Mouse (Mus musculus) adrenal gland, postnatal 4 days (tissue): Measurements from ENCODE around the gene Phtf2. TPM values are rescaled to one million over a fixed set of nuclear protein-coding genes. Genes with fewer than 3 reads are reported as not detected.

Source experiments
- DNase-seq, 2 experiments: peaks; one replicate each; pipeline ENCODE4 v3.0.0; 2021 to 2022; ENCODE audit warnings: low spot score in 2 of 2, mixed read lengths in 2 of 2
- long read RNA-seq, 2 experiments: library from polyadenylated mRNA; stranded (forward); transcript quantifications; one replicate each; pipeline ENCODE4 v2.0.0; 2021
- total RNA-seq, 2 experiments: library from RNA; stranded (reverse); gene quantifications; 2 replicates each; pipeline ENCODE4 v1.2.3; 2021

Phtf2 gene
- 10 to 100 TPM; 13.9 to 14.6 TPM for total RNA-seq
- long read RNA-seq, experiment 1, full-length matches to known transcripts = 2 of 4 reads
- long read RNA-seq, experiment 1, partial matches to known transcripts = 1 of 4 reads
- long read RNA-seq, experiment 1, other reads (novel, unspliced or antisense) = 1 of 4 reads
- long read RNA-seq, experiment 2, full-length matches to known transcripts = 6 of 16 reads
- long read RNA-seq, experiment 2, partial matches to known transcripts = 2 of 16 reads
- long read RNA-seq, experiment 2, other reads (novel, unspliced or antisense) = 8 of 16 reads

DNA sequence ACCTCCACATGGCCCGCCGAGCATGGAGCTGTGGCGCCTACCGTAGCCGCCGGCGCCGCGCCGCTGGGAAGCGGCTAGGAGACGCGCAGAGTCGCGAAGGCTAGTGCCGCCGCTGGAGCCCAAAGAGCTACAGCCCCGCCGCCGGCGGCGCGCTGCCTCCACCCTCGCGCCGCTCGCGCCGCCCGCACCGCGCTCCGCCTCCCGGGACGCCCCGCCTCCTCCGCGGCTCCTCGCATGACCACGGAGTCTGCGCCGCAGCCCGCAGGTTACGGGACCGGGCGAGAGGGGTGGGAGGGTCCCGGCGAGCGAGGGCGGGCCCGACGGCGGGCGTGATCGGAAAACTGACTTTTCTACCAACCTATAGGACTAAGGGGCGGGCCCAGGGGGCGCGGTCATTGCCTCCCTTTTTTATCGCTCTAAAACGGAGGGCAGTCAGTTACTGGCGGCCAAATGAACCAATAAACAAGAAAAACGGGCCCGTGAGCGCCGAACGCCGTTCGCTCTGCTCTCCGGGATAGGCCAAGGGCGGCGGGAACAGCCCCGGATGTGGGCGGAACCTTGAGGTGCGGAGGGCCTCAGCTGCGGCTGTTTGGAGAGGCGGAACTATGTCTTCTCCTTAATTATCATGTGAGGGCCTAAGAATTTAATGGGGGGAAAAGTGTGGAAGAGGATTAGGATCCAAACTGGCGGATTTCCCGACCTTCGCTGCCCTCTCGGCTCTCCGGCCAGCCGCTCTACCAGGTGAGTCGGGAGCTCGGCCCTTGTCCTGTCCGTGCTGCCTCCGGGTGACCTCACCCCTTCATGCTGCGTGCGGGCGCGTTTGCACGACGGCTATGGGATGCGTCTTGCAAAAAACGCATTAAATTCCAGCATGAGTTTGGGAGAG lies at the start of gene Phtf2, which contains the start of gene Tmem60:
TSS of gene Phtf2 (minus strand) at position 210 of the 886 bp plus-strand sequence.
TSS of gene Tmem60 (plus strand) at position 277 of the 886 bp plus-strand sequence.
- DNase-seq = peak; percentile 97 to 98

DNA sequence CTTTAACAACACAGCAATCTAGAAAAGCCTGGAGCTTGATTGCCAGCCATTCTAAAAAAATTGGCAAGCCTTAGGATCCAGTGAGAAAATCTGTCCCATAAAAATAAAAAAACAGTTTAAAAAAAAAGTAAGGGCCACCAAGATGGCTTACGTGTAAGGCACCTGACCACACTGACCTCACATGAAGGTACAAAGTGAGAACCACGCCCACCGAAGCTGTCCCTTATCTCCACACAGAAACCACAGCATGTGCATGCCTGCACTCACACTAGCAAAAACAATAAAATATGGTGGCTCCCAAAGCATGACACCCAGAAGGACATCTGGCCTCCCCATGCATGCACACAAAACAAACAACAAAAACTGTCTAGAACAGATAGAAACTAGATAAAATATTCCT lies 49.4 kb upstream of the Phtf2 start:
- DNase-seq = no peak

DNA sequence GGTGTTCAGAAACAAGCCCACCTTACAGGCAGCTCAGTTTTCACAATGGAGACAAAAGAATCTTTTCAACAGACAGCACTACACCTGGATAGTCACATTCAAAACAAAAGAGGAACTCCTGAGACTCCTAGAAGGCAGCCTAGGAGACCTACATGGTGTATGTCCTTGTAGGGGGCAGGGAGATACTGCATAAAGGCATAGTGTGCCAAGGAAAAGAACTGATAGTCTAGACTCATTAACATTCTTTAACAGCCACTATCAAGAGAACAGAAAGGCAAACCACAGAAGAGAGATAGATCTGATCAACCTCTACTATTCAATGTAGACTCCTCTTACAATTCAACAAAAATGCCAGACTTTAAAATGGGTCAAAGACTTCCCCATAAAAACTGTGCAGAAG lies 48.5 kb upstream of the Phtf2 start:
- DNase-seq = no peak

DNA sequence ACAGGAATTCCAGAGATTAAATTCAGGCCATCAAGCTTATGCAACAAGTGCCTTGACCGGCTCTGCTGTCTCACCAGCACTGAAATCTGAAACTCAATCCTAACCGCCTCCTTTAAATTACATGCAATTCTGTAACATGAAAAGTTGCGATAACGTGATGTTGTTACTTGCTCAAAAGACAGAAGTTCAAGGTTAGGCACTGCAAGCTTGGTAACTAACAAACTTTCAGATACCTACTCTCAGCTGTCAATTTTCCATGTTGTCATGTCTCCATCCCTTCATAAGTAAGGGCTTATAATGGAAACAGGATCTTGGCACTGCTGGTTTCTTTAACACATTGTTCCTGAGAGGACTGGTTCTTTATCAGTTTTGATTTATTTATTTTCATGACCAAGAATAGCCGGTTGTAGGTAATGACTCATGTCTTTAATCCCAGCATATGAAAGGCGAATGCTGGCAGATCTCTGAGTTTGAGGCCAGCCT lies 47.8 kb upstream of the Phtf2 start:
- no peak for DNase-seq

DNA sequence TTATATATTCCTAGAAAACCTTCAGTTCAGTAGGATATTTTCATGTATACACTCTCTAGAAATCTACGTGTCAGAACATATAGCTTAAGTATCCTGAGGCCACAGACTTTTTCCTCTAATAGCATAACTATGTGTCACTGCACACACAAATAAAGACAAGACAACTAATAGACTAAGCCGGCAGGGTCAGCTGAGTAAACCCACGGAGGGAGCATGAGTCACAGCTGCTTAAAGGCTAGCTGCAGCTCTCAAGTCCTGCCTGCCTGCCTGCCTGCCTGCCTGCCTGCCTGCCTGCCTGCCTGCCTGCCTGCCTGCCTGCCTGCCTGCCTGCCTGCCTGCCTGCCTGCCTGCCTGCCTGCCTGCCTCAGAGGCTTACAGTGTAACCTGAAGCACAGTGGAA lies 43.5 kb upstream of the Phtf2 start:
- no peak for DNase-seq

DNA sequence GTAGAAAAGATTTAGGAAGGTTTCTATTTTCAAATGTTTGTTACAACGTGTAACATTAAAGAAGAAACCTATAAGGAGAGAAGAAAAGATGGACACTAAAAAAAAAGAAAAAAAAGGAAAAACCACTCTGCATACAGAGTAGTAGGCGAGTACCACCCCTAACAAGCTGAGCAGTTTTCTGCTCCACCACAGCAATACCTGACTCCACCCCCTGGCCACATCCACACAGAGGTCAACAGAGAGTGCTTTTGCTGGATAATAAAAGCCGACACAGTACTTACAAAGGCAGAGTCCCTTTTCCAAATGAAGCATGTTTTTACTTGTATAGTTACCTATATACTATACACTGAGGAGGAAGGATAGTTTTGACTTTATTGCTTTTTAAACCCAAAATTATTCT lies 42.7 kb upstream of the Phtf2 start:
- DNase-seq = no peak

DNA sequence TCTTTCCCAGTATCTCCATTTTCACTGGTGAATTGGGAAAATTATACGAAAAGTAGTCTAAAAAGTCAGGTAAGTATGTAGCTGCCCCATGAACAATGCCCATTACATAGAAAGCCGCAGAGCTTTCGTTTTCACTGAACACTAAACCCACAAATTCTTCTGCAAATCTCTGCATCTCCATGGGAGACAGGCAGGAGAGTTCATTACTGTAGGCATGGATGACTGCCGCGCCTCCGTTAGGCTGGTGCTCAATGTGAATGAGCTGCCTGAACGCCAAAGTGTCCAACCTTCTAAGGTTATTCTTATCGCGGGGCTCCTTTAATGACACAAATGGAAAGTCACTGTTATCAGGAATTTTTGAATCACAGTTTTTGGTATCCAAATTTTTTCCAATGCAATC lies 37.6 kb upstream of the Phtf2 start:
- no peak for DNase-seq

DNA sequence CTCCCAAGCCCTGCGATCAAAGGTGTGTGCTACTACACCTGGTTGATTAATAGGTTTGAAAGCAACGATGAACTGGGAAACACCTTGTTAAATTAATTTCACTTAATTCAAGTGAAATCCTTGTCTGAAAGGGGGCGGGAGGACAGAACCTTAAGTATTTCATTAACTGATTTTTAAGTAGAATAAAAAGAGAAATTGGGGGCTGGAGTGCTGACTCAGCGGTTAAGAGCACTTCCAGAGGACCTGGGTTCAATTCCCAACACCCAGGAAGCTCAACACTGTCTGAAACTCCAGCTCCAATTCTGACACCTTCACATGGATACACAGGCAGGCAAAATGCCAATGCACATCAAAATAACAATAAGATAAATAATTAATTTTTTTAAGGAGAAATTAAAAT lies 37.0 kb upstream of the Phtf2 start:
- DNase-seq = no peak

DNA sequence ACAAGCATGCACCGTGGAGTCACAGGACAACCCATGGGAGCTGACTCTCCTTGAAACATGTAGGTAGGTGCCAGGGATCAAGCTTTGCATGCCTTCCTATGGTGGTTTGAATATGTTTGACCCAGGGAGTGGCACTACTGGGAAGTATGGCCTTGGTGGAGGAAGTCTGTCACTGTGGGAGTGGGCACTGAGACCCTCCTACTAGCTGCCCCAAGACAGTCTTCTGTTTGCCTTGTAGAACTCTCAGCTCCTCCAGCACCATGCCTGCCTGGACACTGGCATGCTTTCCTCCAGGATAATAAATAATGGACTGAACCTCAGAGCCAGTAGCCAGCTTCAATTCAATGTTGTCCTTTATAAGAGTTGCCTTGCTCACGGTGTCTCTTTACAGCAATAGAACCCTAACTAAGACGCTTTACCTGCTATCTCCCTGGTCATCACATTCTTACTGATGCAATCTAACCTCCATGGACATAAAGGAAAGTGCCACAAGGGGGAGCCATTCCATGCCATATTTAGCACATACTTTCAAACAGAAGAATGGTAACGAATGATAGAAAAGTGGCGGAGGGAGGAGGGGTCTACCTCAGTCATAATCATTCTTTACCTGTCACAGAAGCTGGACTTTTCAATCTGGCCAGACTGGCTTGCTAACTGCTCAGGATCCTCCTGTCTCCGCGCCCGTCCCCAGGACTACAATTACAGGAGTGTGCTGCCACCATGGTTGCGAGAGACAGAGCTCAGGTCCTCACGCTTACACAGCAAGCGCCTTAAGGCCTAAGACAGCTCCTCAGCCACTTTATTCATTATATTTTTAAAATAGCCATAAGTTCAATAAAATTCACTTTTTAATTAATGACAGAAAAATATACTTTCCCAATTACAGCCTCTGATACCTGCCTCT lies 31.7 kb upstream of the Phtf2 start:
- peak; percentile 24 to 26 for DNase-seq

DNA sequence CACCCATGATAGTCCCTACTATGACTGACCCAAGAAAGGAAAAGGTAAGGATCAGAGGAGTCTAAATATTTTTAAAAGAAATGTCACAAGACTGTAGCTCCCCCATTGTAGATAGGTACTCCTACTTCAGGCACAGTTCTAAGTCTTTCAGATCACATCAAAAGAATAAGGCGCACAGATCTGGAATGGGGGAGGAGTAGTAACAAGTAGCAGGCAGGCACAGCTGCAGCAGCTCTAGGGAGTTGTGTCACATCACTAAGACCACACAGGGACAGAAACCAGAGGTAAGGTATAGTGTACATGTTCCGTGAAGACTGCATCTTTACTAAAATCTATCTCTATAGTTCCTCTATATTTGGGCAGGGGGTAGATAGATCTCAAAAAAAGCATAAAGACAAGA lies 29.8 kb upstream of the Phtf2 start:
- no peak for DNase-seq

DNA sequence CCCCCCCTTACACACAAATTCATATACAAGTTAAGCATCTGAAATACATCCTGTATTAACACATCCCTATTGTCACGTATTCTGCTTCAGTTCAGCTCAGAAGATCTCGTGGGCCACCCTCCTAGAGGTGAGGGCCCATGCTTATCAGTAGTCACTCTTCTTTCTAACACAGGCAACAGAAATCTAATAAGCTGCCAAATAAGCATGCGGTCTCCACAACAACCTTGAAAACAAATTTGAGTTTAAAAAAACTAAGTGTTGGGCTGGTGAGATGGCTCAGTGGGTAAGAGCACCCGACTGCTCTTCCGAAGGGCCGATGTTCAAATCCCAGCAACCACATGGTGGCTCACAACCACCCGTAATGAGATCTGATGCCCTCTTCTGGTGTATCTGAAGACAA lies 24.3 kb upstream of the Phtf2 start:
- DNase-seq = no peak

DNA sequence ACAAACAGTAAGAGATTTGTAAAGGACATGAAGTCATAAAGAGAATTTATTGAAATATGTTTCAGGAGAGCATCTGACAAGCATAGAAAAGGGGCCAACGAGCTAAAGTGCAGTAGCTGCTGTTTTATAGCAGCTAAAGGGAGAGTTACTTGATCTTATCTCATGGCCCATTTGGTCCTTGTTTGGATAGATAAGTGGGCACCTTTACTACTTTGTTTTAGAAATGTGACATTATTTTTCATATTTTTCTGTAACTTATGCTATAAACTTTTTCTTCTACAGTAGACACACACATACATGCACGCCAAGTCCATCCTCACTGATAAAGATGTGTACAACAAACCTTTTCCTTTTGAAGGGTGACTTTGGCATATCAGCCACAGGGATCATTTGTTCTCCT lies 23.5 kb upstream of the Phtf2 start:
- no peak for DNase-seq

DNA sequence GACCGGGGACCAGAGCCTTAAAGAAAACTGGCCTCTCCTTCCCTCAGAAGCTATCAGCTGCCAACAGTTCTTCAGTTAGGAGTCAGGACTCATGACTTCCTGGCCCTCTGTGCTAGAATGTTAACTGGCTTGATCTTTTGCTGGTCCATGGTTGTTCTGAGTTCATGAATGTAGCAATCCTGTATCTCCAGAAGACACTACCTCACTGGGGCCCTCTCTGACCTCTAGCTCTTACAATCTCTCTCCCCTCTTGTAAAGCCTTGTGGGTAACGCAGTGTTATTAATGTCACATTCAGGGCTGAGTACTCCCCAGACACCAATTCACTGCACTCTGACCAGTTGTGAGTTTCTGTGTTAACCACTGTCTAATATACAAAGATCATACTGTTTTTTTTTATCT lies 22.7 kb upstream of the Phtf2 start:
- no peak for DNase-seq

DNA sequence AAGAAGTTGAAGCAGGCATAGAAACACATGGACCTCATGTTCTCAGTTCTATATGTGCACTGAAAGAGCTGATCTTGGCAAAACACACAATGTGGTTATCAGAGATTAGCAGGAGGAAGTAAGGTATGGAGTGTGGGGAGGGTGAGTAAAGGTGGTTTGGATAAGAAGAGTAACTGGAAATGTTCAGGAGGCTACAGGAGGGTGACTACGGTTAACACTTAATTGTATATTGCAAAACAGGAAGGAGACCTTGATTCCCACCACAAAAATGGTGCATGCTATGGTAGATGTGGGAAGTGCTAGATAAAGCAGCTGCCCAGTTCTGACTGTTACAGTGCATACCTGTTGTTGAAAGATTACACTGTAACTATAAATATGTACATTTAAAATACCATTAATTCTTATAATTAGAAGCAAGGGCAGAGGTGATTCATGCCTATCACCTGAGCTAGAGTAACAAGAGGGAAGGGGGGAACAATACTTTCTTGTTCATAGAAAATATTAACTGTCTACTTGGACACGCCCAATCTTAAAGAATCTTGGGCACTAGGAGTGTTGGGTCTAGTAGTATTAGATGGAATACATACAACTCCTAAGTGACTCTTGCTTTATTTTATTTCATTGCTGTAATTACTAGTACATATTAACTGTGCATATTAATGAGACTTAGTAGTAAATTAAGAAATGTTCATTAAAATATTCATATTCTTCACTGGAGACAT lies 15.7 kb upstream of the Phtf2 start:
- no peak for DNase-seq

DNA sequence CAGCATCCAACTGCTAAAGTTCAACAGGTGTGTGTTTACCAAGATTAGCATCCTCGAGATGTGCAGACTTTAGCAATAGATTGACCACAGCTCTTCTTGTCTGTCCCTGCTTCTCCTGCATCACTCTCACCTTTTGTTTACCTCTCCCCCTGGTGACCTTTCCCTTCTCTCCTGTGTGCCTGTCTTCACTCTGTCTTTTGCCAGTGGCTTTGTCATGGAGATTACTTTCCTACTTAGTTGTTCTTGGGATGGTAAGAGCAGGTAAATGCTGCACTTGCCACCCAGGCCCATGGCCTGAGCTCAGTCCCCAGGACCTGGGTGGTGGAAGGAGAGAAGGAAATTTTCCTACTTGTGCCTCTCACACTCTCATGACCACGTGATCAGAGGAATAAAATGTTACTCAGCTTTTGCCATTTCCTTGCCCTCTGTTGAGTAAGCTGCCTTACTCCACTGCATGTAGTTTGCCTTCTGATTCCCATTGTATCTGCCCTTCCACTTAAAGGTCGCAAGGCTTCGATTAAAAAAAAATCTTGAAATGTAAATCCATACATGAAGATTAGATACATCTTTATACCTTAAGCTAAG lies 2.2 kb upstream of the Phtf2 start:
- DNase-seq = no peak

DNA sequence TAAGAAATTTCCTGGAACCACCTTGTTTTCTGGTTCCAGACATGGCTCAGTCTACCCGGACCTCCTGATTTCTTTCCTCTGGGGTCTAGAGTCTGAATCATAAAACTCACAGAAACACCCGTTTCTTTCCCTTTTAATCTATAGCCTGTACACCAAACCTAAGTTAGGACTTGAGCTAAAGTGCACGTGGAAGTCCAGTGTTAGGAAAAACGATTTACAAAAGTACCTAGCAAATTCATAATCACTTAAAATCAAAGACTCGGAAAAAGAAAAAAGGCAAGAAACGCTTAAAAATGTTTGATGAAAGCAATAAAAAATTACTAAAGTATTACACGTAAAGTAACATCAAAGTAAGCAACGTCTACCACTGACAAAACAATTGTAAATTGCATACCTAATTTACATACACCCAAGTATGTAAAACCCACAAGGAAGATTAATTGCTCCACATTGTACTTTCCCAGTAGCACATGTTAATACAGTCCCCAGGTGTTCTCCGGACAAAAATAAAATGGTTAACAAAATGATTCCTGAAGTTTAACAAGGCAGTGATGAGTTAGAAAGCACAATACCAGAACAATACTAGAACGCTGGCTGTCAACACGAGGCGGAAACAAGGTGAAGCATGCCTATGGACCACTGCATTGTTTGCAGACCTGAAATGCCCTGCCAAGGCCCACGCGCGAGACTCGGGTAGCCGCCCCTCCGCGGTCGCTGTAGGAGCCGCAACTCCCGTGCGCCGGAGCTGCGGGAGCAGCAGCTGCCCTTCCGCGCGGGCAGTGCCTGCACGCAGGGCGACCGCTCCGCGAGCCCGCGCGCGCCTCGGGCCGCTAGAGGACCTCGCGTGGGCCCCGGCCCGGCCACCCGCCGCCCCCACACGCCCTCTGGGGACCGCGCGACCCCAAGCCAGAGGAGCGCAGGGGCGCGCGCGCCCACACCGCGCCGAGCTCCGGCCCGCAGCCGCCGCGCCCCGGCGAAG lies 838 bp downstream of the Phtf2 start:
- peak; percentile 15 to 16 for DNase-seq

DNA sequence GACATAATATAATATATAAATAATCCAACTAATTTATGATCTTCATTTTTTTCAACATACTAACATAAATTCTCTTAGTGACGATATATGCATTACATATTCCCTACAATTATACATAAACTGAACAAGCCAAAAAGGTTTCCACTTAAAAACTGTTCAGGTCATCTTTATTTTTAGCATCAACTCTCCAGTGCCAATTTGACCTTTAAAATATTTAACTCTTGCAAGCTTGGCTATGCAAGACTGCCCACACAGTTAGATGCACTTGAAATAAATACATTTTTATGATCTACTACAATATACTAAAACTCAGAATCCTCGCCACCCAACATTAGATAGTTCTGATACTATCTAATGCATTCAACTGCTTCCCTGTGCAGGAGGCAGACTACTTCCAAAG lies 1.5 kb downstream of the Phtf2 start:
- DNase-seq = no peak

DNA sequence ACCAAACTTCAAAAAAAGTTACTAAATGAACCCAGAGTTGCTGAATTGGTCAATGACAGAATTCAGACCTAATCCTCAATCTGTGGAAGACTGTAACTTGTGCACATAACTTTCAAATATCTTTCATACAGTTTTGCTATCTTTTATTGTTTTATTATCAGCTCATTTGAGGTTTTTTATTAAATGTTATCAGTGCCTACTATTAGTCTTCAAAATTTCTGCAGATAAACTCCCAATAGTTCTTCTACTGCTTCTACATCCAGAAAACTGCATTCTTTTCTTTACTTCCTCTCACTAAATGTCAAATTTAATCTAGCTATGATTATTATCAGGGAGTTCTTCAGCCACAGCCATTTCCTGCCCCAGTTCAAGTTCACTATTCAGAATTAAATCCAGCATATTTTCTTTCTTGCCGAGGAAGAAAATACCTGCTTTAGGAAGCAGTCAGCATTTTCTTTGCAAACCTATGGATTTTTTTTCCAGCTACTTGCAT lies 4.9 kb downstream of the Phtf2 start:
- DNase-seq = no peak

DNA sequence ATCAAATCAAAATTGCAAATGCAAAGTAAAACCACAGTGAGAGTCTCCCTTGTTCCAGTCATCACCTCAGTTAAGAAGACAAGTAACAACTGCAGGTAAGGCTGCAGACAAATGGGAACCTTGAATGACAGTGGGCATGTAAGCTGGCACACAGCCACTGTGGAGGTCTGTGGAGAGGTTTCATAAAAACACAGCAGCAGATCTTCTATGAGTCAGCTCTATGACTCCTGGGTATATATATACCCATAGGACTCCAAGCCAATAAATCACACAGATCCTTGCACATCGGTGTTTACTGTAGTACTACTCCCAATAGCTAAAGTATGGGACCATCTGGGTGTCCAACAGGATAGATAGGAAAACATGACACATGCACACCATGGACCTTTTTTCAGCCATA lies 8.8 kb downstream of the Phtf2 start:
- no peak for DNase-seq
